Mouse (Mus musculus) c-Kit-positive CD71-negative TER-119-negative erythroid progenitor cells, embryonic 14.5 days (primary cell): Measurements from ENCODE around the gene Recql5.
"Not testable (repeated sequence)": the region's sequence is repeated elsewhere in the genome, so short reads cannot be mapped to it uniquely, and the experiment has no call there.

Experiments
- DNase-seq: peaks from one replicate; pipeline ENCODE4 v3.0.0-alpha.2; 2013; ENCODE audit warnings: low read depth

The Recql5 gene

GRCm38 (mm10) chr11:115858354-115858753, 74.9 kb downstream of the Recql5 start, which contains the start of gene Myo15b:
TSS of gene Myo15b (plus strand) at chr11:115858406.
- DNase-seq = no peak

DNA sequence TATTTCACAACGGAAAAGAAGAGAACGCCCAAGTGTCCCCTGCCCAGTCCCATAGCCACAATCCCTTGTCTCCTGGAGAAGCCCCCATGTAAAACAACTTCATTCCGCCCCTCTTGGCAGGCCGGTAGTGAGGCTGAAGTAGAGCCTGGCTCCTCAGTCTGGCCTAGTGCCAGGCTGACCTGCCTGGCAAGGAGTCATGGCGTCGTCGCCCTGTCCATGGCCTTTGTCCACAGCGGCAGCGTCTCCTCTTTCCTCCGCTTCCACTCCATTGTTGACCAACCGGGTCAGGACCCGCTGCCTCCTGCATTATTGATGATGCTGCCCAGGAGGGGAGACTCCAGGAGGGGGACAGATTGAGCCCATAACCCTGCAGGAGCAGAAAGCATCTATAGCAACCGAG, 75.3 kb downstream of the Recql5 start:
- no peak for DNase-seq

GRCm38 (mm10) chr11:115857146-115857545, 76.1 kb downstream of the Recql5 start:
- DNase-seq = not testable (repeated sequence)

DNA sequence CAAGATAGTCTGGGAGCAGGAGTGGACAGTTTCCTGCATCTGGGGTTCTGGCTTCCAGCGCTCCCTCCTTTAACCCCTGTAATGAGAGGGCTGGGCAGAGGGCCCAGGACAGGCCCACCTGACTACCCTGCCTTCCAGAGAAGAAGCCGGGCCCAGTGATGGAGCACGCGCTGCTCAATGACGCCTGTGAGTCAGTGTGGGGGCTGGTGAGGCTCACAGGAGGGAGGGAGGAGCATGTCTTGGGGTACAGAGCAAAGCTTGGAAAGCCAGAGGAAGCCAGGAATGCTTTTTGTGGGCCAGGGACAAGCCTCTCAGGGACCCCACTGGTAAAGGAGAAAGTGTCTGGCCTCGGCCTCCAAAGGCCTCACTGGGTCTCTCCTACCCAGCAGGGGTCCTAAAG, 78.6 kb downstream of the Recql5 start:
- no peak for DNase-seq

DNA sequence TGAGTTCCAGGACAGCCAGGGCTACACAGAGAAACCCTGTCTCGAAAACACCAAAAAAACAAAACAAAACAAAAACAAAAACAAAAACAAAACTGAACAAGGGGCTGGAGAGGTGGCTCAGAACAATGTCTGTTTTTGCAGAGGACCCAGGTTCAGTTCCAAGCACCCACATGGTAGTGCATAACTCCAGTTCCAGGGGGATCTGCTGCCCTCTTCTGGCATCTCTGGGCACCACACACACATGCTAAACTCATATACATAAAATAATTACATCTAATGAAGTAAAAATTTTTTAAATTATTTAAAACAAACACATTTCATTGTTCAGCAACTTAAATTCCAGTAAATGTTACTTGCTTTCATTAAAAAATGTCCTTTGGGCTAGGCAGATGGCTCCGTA, 87.5 kb downstream of the Recql5 start:
- DNase-seq = no peak

DNA sequence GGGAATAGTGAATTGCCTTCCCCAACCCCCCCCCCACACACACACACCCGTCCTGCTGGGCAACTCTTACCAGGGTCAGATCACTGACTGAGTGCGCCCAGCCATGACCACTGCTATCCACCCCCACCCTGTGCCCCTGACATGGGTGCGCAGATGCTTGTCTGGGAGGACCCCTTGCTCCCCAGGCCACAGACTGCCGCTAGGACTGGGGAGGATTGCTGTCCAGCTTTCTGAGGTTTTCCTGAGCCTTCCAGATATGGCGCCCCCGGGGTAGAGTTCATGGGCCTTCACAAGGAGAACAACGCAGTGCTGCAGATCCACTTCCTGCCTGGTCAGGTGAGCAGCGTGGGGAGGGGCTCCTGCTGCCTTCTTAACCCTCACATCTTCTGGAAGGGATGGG, 89.0 kb downstream of the Recql5 start:
- DNase-seq = no peak

- no peak for DNase-seq
Observed at GRCm38 (mm10) chr11:115843891-115844239, 89.4 kb downstream of the Recql5 start.

- DNase-seq = no peak
Observed at GRCm38 (mm10) chr11:115843141-115843890, 90.0 kb downstream of the Recql5 start.
